Mouse (Mus musculus): ENCODE data around the gene Prdx2. TPM values are rescaled to one million over a fixed set of nuclear protein-coding genes. Genes with fewer than 3 reads are reported as not detected.

The Prdx2 gene
- polyA plus RNA-seq, 1 experiment from 2014 or later = 337 TPM

- TF ChIP-seq CTCF (IDR thresholded peaks at IDR 0.05) (peak; percentile 98), EP300 (IDR thresholded peaks at IDR 0.05) (no peak)
- H3K27ac ChIP-seq (ENCODE audit: low read length) = peak within 1 kb of the TSS; percentile 96
- ATAC-seq (peak; percentile 87), DNase-seq (ENCODE audit: low spot score) (peak; percentile 99)
- H3K4me2 ChIP-seq (replicated peaks; ENCODE audit: low read depth, low read length) = peak within 1 kb of the TSS; percentile 92
- no peaks in the 10 kb centered on the region for H3K36me3 ChIP-seq (ENCODE audit: insufficient read depth, low read length)
- no peaks in the 10 kb centered on the region for H3K27me3 ChIP-seq (replicated peaks; ENCODE audit: insufficient read depth, low read length)
- H3K9me3 ChIP-seq (ENCODE audit: low read length) = no peaks in the 10 kb centered on the region
- peaks cover 17% of the 10 kb centered on the region for H3K4me1 ChIP-seq (ENCODE audit: insufficient read depth, low read depth, low read length)
- WGBS = 0% methylated on average over 28 of the region's 28 CpGs
- H3K9ac ChIP-seq (replicated peaks; ENCODE audit: low read depth) = peak within 1 kb of the TSS; percentile 75
- peak within 1 kb of the TSS; percentile 55 for H3K4me3 ChIP-seq (ENCODE audit: low read depth, low read length)
These were observed 21.0 kb downstream of the Prdx2 start, which contains the start of gene Hook2 for GRCm38 (mm10) chr8:84990349-84990748. TSS of gene Hook2 (plus strand) at chr8:84990603.

- H3K9ac ChIP-seq (replicated peaks; ENCODE audit: low read depth) = peak overlapping the region; percentile 75; the same call in 1 of the 2 replicates
- peak overlapping the region; percentile 55 for H3K4me3 ChIP-seq (ENCODE audit: low read depth, low read length)
- peak overlapping the region; percentile 92 for H3K4me2 ChIP-seq (replicated peaks; ENCODE audit: low read depth, low read length)
- H3K9me3 ChIP-seq (ENCODE audit: low read length) = no peaks in the 10 kb centered on the region
- peaks cover 14% of the 10 kb centered on the region for H3K4me1 ChIP-seq (ENCODE audit: insufficient read depth, low read depth, low read length)
- 1% methylated on average over 15 of the region's 15 CpGs for WGBS
- H3K27ac ChIP-seq (ENCODE audit: low read length) = peak overlapping the region; percentile 96
- TF ChIP-seq EP300 (IDR thresholded peaks at IDR 0.05) = no peak
- TF ChIP-seq CTCF (IDR thresholded peaks at IDR 0.05) = no peak
- H3K36me3 ChIP-seq (ENCODE audit: insufficient read depth, low read length) = no peaks in the 10 kb centered on the region
- H3K27me3 ChIP-seq (replicated peaks; ENCODE audit: insufficient read depth, low read length) = no peaks in the 10 kb centered on the region
- DNase-seq (ENCODE audit: low spot score) (peak; percentile 95), ATAC-seq (peak; percentile 75)
These were observed 21.4 kb downstream of the Prdx2 start for GRCm38 (mm10) chr8:84990836-84991235.

GRCm38 (mm10) chr8:84994375-84994774 lies 25.0 kb downstream of the Prdx2 start:
- peaks cover 1% of the 10 kb centered on the region for H3K4me1 ChIP-seq (ENCODE audit: insufficient read depth, low read depth, low read length)
- no peaks in the 10 kb centered on the region for H3K36me3 ChIP-seq (ENCODE audit: insufficient read depth, low read length)
- H3K4me3 ChIP-seq (ENCODE audit: low read depth, low read length) = no peak overlapping the region
- WGBS = 92% methylated on average over 9 of the region's 9 CpGs
- DNase-seq (ENCODE audit: low spot score) = no peak
- no peak overlapping the region for H3K4me2 ChIP-seq (replicated peaks; ENCODE audit: low read depth, low read length)
- TF ChIP-seq CTCF (IDR thresholded peaks at IDR 0.05) = no peak
- no peak for TF ChIP-seq EP300 (IDR thresholded peaks at IDR 0.05)
- no peaks in the 10 kb centered on the region for H3K27me3 ChIP-seq (replicated peaks; ENCODE audit: insufficient read depth, low read length)
- H3K9me3 ChIP-seq (ENCODE audit: low read length) = no peaks in the 10 kb centered on the region
- ATAC-seq = no peak
- H3K9ac ChIP-seq (replicated peaks; ENCODE audit: low read depth) = no peak overlapping the region
- H3K27ac ChIP-seq (ENCODE audit: low read length) = no peak overlapping the region

GRCm38 (mm10) chr8:84995680-84996079 lies 26.3 kb downstream of the Prdx2 start:
- 45% methylated on average over 25 of the region's 25 CpGs for WGBS
- H3K27ac ChIP-seq (ENCODE audit: low read length) = no peak overlapping the region
- no peak overlapping the region for H3K4me2 ChIP-seq (replicated peaks; ENCODE audit: low read depth, low read length)
- TF ChIP-seq EP300 (IDR thresholded peaks at IDR 0.05) = no peak
- no peak for TF ChIP-seq CTCF (IDR thresholded peaks at IDR 0.05)
- no peak overlapping the region for H3K9ac ChIP-seq (replicated peaks; ENCODE audit: low read depth)
- no peaks in the 10 kb centered on the region for H3K36me3 ChIP-seq (ENCODE audit: insufficient read depth, low read length)
- DNase-seq (ENCODE audit: low spot score) (no peak), ATAC-seq (no peak)
- H3K4me3 ChIP-seq (ENCODE audit: low read depth, low read length) = no peak overlapping the region
- no peaks in the 10 kb centered on the region for H3K27me3 ChIP-seq (replicated peaks; ENCODE audit: insufficient read depth, low read length)
- H3K9me3 ChIP-seq (ENCODE audit: low read length) = no peaks in the 10 kb centered on the region
- H3K4me1 ChIP-seq (ENCODE audit: insufficient read depth, low read depth, low read length) = no peaks in the 10 kb centered on the region; the same call in 1 of the 2 replicates

GRCm38 (mm10) chr8:84996978-84997377 lies 27.6 kb downstream of the Prdx2 start:
- Histone ChIP-seq H3K4me1 (ENCODE audit: insufficient read depth, low read depth, low read length) (no peaks in the 10 kb centered on the region), H3K27ac (ENCODE audit: low read length) (no peak overlapping the region), H3K9me3 (ENCODE audit: low read length) (no peaks in the 10 kb centered on the region), H3K9ac (replicated peaks; ENCODE audit: low read depth) (no peak overlapping the region), H3K4me2 (replicated peaks; ENCODE audit: low read depth, low read length) (no peak overlapping the region), H3K36me3 (ENCODE audit: insufficient read depth, low read length) (no peaks in the 10 kb centered on the region), H3K27me3 (replicated peaks; ENCODE audit: insufficient read depth, low read length) (no peaks in the 10 kb centered on the region), H3K4me3 (ENCODE audit: low read depth, low read length) (no peak overlapping the region)
- no peak for DNase-seq (ENCODE audit: low spot score)
- no peak for ATAC-seq
- 88% methylated on average over 5 of the region's 5 CpGs for WGBS
- TF ChIP-seq EP300 (IDR thresholded peaks at IDR 0.05) (no peak), CTCF (IDR thresholded peaks at IDR 0.05) (no peak)

- DNase-seq (ENCODE audit: low spot score) = peak; percentile 92
- H3K27ac ChIP-seq (ENCODE audit: low read length) = no peak overlapping the region
- H3K4me1 ChIP-seq (ENCODE audit: insufficient read depth, low read depth, low read length) = no peaks in the 10 kb centered on the region
- no peak overlapping the region for H3K9ac ChIP-seq (replicated peaks; ENCODE audit: low read depth)
- 10% methylated on average over 19 of the region's 19 CpGs for WGBS
- no peak overlapping the region for H3K4me2 ChIP-seq (replicated peaks; ENCODE audit: low read depth, low read length)
- TF ChIP-seq EP300 (IDR thresholded peaks at IDR 0.05) (no peak), CTCF (IDR thresholded peaks at IDR 0.05) (peak; percentile 99)
- no peaks in the 10 kb centered on the region for H3K9me3 ChIP-seq (ENCODE audit: low read length)
- H3K27me3 ChIP-seq (replicated peaks; ENCODE audit: insufficient read depth, low read length) = no peaks in the 10 kb centered on the region
- H3K4me3 ChIP-seq (ENCODE audit: low read depth, low read length) = no peak overlapping the region
- H3K36me3 ChIP-seq (ENCODE audit: insufficient read depth, low read length) = no peaks in the 10 kb centered on the region
- peak; percentile 89 for ATAC-seq
These were observed 28.4 kb downstream of the Prdx2 start for GRCm38 (mm10) chr8:84997649-84998295.
